Mouse (Mus musculus): ENCODE data around the gene Dhx37.
"Not testable (repeated sequence)": the region's sequence is repeated elsewhere in the genome, so short reads cannot be mapped to it uniquely, and the experiment has no call there.

The Dhx37 gene

DNA sequence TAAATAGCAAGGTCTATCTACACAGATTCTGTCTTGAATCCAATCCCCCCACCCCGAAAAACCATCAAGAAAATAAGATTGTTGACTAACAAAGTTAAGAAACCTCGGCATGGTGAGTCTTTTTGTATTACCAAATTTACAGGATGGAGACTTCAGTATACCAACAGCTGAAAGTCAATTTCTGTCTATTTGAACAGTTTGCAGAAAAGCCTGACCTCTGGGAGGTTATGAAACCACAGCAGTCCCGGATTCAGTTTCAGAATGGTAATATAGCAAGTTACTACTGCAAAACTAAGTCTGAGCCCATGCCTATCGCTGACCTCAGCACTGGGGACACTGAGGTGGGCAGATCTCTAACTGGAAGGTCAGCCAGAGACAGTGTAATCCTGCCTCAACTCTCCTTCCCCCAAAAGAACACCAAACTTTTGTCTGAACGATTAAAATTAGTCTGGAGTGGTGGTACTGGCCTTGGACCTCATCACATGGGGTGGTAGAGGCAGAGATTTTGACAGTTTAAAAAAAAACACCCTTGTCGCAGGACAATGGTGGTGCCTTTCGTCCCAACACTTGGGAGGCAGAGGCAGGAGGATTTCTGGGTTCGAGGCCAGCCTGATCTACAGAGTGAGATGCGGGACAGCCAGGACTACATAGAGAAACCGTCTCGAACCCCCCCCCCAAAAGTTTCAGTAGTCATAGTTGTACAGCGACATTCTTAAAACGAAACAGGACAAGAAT lies 45.4 kb downstream of the Dhx37 start:
- DNase-seq, result no peak

- DNase-seq, result not testable (repeated sequence)
Observed at GRCm38 (mm10) chr5:125387295-125387694, 46.6 kb downstream of the Dhx37 start.

GRCm38 (mm10) chr5:125385215-125385940 lies 48.5 kb downstream of the Dhx37 start:
- no peak for DNase-seq

GRCm38 (mm10) chr5:125384512-125385214 lies 49.3 kb downstream of the Dhx37 start:
- DNase-seq, result no peak

GRCm38 (mm10) chr5:125383637-125384420 lies 50.1 kb downstream of the Dhx37 start:
- DNase-seq, result no peak

DNA sequence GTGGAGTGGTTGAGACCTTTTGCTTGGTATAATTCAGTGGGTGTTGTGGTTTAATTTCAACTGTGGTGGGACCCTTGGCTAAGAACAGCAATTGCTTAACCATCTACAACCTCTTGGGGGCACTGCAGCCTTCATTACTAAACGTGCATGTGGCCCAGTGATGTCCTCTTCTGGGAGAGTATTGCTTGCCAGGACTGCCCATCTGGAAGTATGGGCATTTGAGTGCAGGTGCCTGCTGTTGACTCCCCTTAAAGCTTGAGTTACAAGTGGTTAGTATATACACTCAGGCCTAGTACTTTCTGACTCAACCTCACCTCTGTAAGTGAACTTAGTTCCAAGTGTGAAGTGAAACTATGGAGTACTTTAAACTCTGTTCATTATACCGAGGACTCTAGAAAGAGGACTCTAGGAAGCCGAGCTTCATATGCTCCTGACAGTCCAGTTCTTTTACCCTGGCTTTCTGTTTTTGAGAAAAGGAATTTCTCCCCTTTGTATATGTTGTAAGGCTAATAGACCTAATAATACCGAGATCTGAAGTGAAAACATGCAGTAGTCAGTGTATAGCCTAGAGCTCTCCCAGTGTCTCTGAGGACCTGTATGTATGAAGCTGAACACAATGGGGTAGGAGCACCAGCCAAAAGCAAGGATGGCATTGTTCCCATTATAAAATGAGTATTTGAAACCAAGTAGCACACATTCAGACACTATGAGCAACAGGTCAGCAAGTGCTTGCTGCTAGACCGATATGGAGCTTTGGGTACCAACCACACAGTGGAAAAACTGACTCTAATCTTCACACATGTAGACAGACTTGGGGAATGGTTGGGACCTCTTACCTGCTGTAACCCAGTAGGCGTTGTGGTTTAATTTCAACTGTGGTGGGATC lies 51.0 kb downstream of the Dhx37 start:
- peak; percentile 80 for DNase-seq

DNA sequence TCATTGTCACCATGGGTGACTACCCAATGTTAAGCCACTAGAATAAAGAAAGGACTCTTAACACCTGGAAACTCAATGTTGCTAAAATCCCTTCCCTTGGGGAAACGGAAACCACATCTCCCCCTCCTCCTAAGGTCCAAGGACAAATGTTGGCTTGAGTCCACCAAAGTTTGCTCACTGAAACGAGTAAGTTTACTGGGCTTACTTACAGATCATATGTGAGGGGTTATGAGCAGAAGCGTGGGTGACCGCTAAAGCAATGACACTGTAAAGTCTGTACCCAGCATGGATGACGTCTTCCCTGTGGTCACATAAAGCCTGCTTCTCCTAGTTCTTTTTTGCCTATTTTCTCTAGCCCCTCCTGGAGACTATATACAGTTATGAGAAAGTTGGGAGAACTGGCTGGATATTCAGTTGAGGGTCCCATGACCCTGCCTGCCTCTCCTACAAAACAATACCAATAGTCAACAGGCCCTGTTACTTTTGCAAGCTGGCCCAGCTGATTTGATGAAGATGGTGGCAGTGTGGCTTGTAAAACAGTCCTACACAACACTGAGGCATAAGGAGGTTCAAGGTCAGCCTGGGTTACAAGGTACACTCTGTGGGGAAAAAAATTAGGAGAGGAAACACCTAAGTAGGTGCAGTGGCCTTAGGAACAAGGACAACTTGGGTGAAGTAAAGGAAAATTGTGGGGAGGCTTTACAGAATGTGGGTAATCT lies 51.8 kb downstream of the Dhx37 start:
- no peak for DNase-seq

GRCm38 (mm10) chr5:125378919-125379318 lies 55.0 kb downstream of the Dhx37 start:
- DNase-seq, result no peak

DNA sequence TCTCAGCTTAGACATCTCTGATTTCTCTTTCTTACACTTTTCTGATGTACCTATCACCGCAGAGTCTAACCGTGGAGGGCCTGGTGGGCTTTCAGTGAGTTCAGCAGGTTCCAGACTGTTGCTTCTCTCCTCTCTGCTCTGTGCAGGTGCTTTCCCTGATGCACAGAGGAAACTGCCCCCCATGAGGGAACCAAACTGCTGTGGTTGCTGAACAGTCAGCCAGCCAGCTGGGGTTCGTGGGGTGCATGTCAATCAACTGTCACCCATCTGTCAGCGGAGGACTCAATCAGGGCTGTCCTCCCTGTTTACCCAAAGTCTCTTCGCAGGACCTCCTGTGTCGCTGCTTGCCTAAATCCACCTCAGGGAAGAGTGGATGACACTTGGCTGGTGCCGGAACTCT lies 56.7 kb downstream of the Dhx37 start:
- no peak for DNase-seq

GRCm38 (mm10) chr5:125375871-125376270 lies 58.0 kb downstream of the Dhx37 start:
- no peak for DNase-seq

DNA sequence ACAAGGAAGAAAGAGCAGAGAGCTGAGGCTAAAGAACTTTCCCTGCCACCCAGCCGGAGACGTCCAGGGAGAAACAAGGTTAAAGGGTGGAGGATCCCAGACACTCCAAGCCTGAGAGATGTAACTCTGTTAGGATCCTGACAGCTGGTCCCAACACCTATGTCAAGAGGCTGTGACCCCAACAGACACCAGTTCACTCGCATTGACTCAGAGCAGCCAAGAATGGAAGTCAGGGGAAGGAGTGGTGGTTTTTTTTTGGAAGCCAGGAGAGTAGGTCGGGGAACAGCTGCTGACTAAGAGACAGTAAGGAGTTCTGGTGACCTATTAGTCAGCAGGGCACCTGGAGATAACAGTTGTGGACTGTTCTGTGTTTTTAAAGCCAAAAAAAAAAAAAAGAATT lies 61.9 kb downstream of the Dhx37 start:
- no peak for DNase-seq

DNA sequence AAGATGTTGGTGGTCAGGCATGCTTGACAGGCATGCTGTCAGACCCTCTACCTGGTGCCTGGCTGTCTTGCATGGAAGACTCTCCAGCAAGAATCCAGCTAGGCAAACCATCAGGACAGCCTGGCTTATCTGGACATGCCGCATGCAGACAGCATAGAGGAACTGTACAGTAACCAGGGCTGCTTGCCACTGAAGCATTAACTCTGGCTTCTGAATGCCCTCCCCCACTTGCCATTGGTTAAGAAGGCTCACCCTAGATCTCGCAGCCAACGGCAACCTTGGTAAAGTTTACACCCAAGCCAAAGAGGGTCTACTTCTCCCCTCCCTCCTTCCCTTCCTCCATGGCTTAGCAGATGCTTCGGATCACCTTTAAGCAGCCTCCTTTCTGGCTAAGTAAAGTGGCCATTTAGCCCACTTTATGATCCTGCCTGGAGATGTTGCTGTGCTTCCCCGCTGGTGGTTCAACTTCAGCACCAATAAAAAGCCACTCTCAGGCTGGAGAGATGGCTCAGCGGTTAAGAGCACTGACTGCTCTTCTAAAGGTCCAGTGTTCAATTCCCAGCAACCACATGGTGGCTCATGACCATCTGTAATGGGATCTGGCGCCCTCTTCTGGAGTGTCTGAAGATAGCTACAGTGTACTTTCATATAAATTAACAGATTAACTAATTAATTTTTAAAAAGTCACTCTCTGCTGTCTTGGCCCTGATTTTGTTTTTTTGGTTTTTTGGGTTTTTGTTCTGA lies 62.8 kb downstream of the Dhx37 start:
- no peak for DNase-seq

- DNase-seq, result peak; percentile 74
Observed at GRCm38 (mm10) chr5:125368568-125368967, 65.4 kb downstream of the Dhx37 start.

DNA sequence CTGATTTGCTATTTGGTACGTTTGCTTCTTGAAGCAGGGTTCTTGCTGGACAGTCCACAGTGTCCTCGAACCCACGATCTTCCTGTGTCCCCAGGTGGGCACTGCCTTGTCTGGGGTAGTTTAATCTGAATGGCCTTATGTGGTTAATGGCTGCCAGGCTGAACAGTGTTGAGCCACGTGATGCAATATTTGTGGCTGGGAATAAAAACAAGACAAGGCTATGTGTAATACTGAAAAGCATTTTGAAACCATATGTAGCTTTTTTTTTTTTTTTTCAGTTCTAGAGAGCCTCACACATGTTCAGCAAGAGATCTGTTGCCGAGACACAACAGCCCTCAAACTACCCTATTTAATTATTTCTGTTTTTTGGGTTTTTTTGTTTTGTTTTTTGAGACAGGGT lies 65.8 kb downstream of the Dhx37 start:
- DNase-seq, result no peak

- no peak for DNase-seq
Observed at GRCm38 (mm10) chr5:125364851-125365429, 69.0 kb downstream of the Dhx37 start.

DNA sequence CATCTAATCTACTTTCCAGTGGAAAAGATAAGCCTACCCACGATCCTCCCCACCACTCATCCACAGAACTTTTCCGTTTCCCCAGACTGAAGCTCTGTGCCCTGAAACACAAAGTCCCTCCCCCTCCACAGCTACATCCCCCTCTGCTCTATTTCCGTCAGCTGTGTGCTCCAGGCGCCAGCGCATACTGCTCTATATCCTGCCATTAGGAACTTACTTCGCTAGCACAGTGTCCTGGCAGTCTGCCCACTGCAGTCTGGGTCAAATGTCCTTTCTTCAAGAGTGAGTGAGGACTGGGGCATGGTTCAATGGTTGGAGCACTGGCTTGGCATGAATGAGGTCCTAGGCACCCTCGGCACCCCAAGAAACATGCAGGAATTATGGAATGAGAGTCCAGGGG lies 70.0 kb downstream of the Dhx37 start:
- DNase-seq, result peak; percentile 80
